Mouse (Mus musculus): ENCODE measurements around the gene Fam181b. TPM values are rescaled to one million over a fixed set of nuclear protein-coding genes. Genes with fewer than 3 reads are reported as not detected.

Fam181b gene
- polyA plus RNA-seq, 1 experiment from 2014 or later: 2.0 TPM

- H3K4me2 ChIP-seq (replicated peaks; ENCODE audit: low read depth, low read length): no peak overlapping the region
- no peak overlapping the region for H3K4me3 ChIP-seq (ENCODE audit: low read length)
- no peaks in the 10 kb centered on the region for H3K9me3 ChIP-seq (ENCODE audit: control insufficient read depth, low read length)
- ATAC-seq (ENCODE audit: low FRiP score, low TSS enrichment): no peak
- H3K27me3 ChIP-seq (ENCODE audit: control insufficient read depth, insufficient read depth, low read length): no peaks in the 10 kb centered on the region
- 64% methylated on average over 7 of the region's 7 CpGs for WGBS
- no peaks in the 10 kb centered on the region for H3K4me1 ChIP-seq (ENCODE audit: control insufficient read depth, insufficient read depth, low read length)
- H3K27ac ChIP-seq (ENCODE audit: low read depth, low read length): no peak overlapping the region
- H3K9ac ChIP-seq (ENCODE audit: low read depth, low read length): no peak overlapping the region
- no peaks in the 10 kb centered on the region for H3K36me3 ChIP-seq (ENCODE audit: control insufficient read depth, insufficient read depth, low read length)
These were observed 12.1 kb upstream of the Fam181b start for GRCm38 (mm10) chr7:93067464-93068015.

DNA sequence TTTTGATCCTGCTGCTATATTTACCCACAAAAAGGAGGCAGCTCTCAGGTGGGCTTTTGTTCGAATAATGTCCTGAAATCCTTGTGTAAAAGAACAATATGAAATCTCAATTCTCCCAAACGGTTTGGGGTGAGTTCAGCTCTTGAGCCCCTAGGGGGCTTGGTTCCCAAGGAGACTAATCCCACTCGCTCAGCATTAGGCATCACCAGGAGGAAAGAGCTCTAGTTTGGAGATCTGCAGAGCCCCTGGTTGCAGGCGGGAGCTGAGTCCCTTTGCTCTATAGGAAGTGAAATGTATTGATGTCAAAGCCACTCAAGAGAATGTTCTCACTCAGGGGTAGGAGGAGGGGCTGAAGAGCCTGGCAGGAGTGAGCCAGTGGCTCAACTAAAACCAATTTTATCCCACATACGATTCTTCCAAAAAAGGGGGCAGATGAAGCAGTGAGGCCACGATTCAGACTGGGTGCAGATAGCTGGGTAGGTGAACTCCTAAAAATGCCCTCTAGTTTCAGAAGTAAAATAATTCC is 3.2 kb upstream of the Fam181b start:
- ATAC-seq (ENCODE audit: low FRiP score, low TSS enrichment): no peak
- Histone ChIP-seq H3K4me3 (ENCODE audit: low read length) (no peak overlapping the region), H3K36me3 (ENCODE audit: control insufficient read depth, insufficient read depth, low read length) (no peaks in the 10 kb centered on the region), H3K9me3 (ENCODE audit: control insufficient read depth, low read length) (no peaks in the 10 kb centered on the region), H3K4me1 (ENCODE audit: control insufficient read depth, insufficient read depth, low read length) (no peaks in the 10 kb centered on the region; the same call in 1 of the 2 replicates), H3K4me2 (replicated peaks; ENCODE audit: low read depth, low read length) (no peak overlapping the region), H3K9ac (ENCODE audit: low read depth, low read length) (no peak overlapping the region), H3K27me3 (ENCODE audit: control insufficient read depth, insufficient read depth, low read length) (peaks cover 7% of the 10 kb centered on the region), H3K27ac (ENCODE audit: low read depth, low read length) (no peak overlapping the region)
- 24% methylated on average over 6 of the region's 6 CpGs for WGBS

GRCm38 (mm10) chr7:93079420-93079784 is 263 bp upstream of the Fam181b start:
- Histone ChIP-seq H3K27ac (ENCODE audit: low read depth, low read length) (no peak overlapping the region), H3K9ac (ENCODE audit: low read depth, low read length) (peak overlapping the region; percentile 51; the same call in 1 of the 2 replicates), H3K36me3 (ENCODE audit: control insufficient read depth, insufficient read depth, low read length) (no peaks in the 10 kb centered on the region), H3K4me1 (ENCODE audit: control insufficient read depth, insufficient read depth, low read length) (no peaks in the 10 kb centered on the region; the same call in 1 of the 2 replicates), H3K4me2 (replicated peaks; ENCODE audit: low read depth, low read length) (peak overlapping the region; percentile 82), H3K4me3 (ENCODE audit: low read length) (peak overlapping the region; percentile 60), H3K27me3 (ENCODE audit: control insufficient read depth, insufficient read depth, low read length) (peaks cover 10% of the 10 kb centered on the region), H3K9me3 (ENCODE audit: control insufficient read depth, low read length) (no peaks in the 10 kb centered on the region)
- WGBS: 28% methylated on average over 7 of the region's 7 CpGs
- peak; percentile 16; the same call in 1 of the 2 replicates for ATAC-seq (ENCODE audit: low FRiP score, low TSS enrichment)

GRCm38 (mm10) chr7:93080731-93081430 is 1.2 kb downstream of the Fam181b start:
- Histone ChIP-seq H3K27ac (ENCODE audit: low read depth, low read length) (no peak overlapping the region), H3K9ac (ENCODE audit: low read depth, low read length) (peak overlapping the region; percentile 51; the same call in 1 of the 2 replicates), H3K4me3 (ENCODE audit: low read length) (peak overlapping the region; percentile 60), H3K36me3 (ENCODE audit: control insufficient read depth, insufficient read depth, low read length) (no peaks in the 10 kb centered on the region), H3K4me2 (replicated peaks; ENCODE audit: low read depth, low read length) (peak overlapping the region; percentile 82), H3K9me3 (ENCODE audit: control insufficient read depth, low read length) (no peaks in the 10 kb centered on the region), H3K4me1 (ENCODE audit: control insufficient read depth, insufficient read depth, low read length) (no peaks in the 10 kb centered on the region; the same call in 1 of the 2 replicates), H3K27me3 (ENCODE audit: control insufficient read depth, insufficient read depth, low read length) (peaks cover 10% of the 10 kb centered on the region)
- WGBS: under 1% methylated on average over 45 of the region's 45 CpGs
- ATAC-seq (ENCODE audit: low FRiP score, low TSS enrichment): peak; percentile 34

GRCm38 (mm10) chr7:93093371-93094058 is 13.8 kb downstream of the Fam181b start:
- WGBS: 29% methylated on average over 11 of the region's 11 CpGs
- Histone ChIP-seq H3K4me1 (ENCODE audit: control insufficient read depth, insufficient read depth, low read length) (no peaks in the 10 kb centered on the region), H3K9me3 (ENCODE audit: control insufficient read depth, low read length) (no peaks in the 10 kb centered on the region), H3K9ac (ENCODE audit: low read depth, low read length) (no peak overlapping the region), H3K4me2 (replicated peaks; ENCODE audit: low read depth, low read length) (no peak overlapping the region), H3K36me3 (ENCODE audit: control insufficient read depth, insufficient read depth, low read length) (no peaks in the 10 kb centered on the region), H3K4me3 (ENCODE audit: low read length) (no peak overlapping the region), H3K27me3 (ENCODE audit: control insufficient read depth, insufficient read depth, low read length) (no peaks in the 10 kb centered on the region), H3K27ac (ENCODE audit: low read depth, low read length) (no peak overlapping the region)
- peak; percentile 68; the same call in 1 of the 2 replicates for ATAC-seq (ENCODE audit: low FRiP score, low TSS enrichment)

DNA sequence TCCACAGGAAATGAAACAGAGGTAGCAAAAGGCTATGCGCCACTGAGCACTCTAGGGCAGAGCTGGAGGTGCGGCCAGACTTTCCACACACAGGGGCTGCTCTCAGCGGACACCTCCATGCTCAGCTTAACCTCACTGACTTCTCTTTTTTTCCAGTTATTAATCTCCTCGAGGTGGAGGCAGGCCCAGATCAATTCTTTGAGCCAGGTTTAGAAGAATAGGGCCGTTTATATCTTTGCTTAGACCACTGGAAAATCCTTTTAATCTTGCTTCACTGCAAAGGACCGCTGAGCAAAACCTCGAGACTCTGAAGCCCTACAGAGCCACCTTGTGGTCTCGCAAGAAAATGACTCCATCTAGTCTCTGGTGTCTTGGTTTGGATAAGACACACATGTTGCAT is 15.8 kb downstream of the Fam181b start:
- ATAC-seq (ENCODE audit: low FRiP score, low TSS enrichment): peak; percentile 91
- Histone ChIP-seq H3K27me3 (ENCODE audit: control insufficient read depth, insufficient read depth, low read length) (no peaks in the 10 kb centered on the region), H3K4me1 (ENCODE audit: control insufficient read depth, insufficient read depth, low read length) (no peaks in the 10 kb centered on the region), H3K9ac (ENCODE audit: low read depth, low read length) (no peak overlapping the region; the same call in 1 of the 2 replicates), H3K4me3 (ENCODE audit: low read length) (no peak overlapping the region), H3K4me2 (replicated peaks; ENCODE audit: low read depth, low read length) (peak overlapping the region; percentile 30), H3K27ac (ENCODE audit: low read depth, low read length) (no peak overlapping the region), H3K36me3 (ENCODE audit: control insufficient read depth, insufficient read depth, low read length) (no peaks in the 10 kb centered on the region), H3K9me3 (ENCODE audit: control insufficient read depth, low read length) (no peaks in the 10 kb centered on the region)
- 7% methylated on average over 8 of the region's 8 CpGs for WGBS

DNA sequence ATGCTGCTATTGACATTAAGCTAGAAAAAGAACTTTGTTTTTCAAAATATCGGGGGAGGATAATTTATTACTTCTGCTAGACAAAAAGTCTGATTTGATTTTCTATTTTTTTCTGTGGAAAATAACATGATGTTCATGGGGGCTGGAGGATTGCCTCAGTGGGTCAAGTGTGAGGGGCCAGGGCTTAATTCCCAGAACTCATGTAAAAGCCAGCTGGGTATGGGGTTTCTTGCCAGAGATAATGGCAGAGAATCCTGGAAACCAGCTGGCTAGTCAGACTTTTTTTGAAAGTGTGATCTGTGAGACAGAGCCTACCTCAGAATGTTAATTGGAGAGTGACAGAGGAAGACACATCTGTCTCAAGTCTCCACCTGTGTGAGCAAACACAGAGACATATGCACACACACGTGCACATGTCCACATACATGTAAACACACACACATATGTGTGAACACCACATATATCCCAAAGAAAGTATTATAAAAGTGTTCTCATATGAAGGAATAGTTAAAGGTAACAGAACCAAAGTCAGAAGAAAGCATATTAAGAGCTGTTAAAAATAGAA is 25.2 kb downstream of the Fam181b start:
- Histone ChIP-seq H3K36me3 (ENCODE audit: control insufficient read depth, insufficient read depth, low read length) (no peaks in the 10 kb centered on the region), H3K27me3 (ENCODE audit: control insufficient read depth, insufficient read depth, low read length) (no peaks in the 10 kb centered on the region), H3K4me2 (replicated peaks; ENCODE audit: low read depth, low read length) (no peak overlapping the region), H3K27ac (ENCODE audit: low read depth, low read length) (no peak overlapping the region), H3K9me3 (ENCODE audit: control insufficient read depth, low read length) (no peaks in the 10 kb centered on the region), H3K4me3 (ENCODE audit: low read length) (no peak overlapping the region), H3K4me1 (ENCODE audit: control insufficient read depth, insufficient read depth, low read length) (no peaks in the 10 kb centered on the region), H3K9ac (ENCODE audit: low read depth, low read length) (no peak overlapping the region)
- no peak for ATAC-seq (ENCODE audit: low FRiP score, low TSS enrichment)
- 74% methylated on average over 2 of the region's 2 CpGs for WGBS

DNA sequence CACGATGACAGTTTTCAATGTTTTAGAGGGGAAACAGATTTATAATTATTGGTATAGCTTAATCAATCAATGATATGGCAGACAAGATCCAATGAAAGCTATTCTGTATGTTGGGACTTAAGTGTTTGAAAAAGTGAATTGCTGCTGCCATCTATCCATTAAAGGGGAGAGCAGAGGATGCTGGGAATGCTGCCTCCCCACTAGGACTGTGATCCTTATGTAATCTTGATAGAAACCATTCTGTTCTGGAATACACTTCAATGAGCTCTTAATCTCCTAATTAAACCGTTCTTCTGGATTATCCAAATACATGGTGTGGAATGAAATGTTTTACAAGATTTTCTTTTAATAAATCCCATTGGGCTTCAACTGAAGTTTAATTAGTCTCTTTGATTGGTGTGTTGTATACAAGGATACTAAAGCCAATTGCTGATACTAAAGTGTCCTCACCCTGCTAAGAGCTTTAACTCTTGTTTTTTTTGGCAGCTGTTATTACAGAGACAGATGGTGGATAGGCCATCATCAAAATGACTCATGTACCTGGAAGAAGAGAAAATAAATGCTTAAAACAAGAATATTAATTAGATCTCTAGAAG is 30.8 kb downstream of the Fam181b start:
- Histone ChIP-seq H3K9ac (ENCODE audit: low read depth, low read length) (no peak overlapping the region), H3K4me2 (replicated peaks; ENCODE audit: low read depth, low read length) (no peak overlapping the region), H3K27ac (ENCODE audit: low read depth, low read length) (no peak overlapping the region), H3K4me3 (ENCODE audit: low read length) (no peak overlapping the region), H3K27me3 (ENCODE audit: control insufficient read depth, insufficient read depth, low read length) (no peaks in the 10 kb centered on the region), H3K9me3 (ENCODE audit: control insufficient read depth, low read length) (no peaks in the 10 kb centered on the region), H3K36me3 (ENCODE audit: control insufficient read depth, insufficient read depth, low read length) (no peaks in the 10 kb centered on the region), H3K4me1 (ENCODE audit: control insufficient read depth, insufficient read depth, low read length) (no peaks in the 10 kb centered on the region)
- WGBS: 83% methylated on average over 2 of the region's 2 CpGs
- no peak for ATAC-seq (ENCODE audit: low FRiP score, low TSS enrichment)

All from kidney, embryonic 14.5 days (tissue).